Mouse (Mus musculus) cerebellum, postnatal 10 days (tissue): ENCODE results near the gene Perm1.
A peak's percentile ranks its signal among the peaks of the same experiment; 100 is the strongest.

ENCODE experiments used
- DNase-seq, 2 experiments: peaks; one replicate each; pipeline ENCODE4 v3.0.0; 2021; ENCODE audit warnings: mixed read lengths in 2 of 2

Gene Perm1

DNA sequence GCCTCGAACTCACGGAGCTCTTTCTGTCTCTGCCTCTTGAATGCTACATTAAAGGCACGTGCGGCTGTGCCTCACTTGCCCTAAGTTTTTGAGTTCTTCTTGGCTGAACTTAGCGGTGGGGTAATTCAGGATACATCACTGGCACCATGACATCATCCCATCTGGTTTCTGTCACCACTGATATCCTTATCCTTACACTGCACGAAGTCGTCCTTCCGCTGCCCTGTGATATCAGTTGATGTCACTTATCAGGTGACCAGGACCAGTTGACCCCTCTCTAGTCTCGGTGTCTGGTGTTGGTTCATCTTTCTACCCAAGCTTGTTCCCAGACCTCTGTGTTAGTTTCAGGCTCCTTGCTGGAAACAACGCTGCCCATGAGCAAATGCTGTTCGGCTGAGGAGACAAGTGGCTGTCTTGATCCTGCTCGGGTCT is 13.2 kb upstream of the Perm1 start:
- DNase-seq = no peak

DNA sequence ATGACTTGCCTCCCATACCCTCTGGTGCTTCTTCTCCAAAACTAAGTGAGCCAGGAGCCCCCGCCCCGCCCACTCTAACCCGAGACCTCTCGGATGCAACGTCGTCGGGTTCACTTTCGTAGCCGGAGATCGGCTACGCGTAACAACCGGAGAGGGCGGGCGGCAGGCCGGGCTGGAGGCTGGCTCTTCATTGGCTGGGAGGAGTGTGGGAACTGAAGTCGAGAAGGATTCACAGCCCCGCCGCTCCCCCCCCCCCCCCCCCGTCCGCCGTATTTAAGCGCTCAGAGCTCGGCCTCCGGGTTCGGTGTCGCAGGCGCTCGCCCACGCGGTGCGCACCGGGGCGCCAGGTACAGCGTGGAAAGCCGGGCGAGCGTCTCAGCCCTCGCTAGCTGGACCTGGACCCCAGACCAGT is 12.7 kb upstream of the Perm1 start, which contains the start of gene AW011738:
Gene AW011738, plus strand, starts transcription at position 304 of the 412 bp plus-strand sequence.
- DNase-seq = peak; percentile 82 to 88

DNA sequence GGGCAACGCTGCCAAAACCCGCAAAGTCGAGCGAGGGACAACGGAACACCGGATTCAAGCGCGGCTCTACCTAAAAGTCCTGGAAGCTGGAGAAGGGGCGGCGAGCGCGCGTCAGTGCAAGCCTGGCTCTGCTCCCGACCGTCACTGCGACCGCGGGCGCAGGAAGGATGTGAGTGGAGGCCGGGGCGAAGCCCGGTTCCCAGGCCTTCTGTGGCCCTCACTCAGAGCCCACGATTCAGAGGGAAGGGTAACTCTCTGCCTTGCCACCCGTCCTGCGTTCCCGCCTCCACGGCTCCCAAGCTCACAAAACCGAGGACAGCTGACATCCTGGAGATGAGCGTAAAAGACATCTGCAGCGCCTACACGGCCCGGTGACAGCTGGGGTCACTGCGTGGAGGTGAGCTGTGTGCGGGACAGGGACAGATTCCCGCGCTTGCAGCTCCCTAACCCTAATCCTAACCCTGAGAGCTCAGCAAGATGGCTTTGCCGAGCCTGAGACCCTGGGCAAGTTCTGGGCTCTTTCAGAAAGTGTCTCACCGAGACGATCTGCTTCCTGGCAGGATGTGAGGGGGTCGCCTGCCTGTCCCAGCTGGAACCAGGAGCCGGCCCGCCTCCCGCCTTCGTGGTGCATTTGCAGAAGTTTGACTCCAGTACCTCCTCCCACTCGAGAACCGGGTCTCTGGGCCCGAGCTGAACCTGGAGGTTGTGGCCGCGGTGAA is 12.1 kb upstream of the Perm1 start:
- DNase-seq = peak; percentile 48 to 61

DNA sequence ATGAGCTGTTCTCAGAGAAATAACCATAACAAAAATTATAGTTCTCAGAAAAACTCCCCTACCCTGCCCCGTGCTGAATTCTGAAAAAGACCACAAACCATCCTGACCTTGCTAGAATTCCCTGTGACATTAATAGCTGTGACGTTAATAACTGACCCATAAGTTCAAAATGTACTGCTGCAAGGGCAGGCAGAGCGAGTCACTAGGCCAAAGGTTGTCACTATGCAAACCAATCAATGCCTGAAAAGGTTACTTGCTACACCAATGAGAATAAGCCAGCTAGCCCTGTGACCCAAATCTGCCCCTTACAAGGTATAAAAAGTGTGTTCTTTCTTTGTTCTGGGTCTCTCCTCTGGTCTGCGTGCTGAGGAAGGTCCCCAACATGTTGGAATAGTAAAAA is 6.8 kb upstream of the Perm1 start:
- DNase-seq = no peak

DNA sequence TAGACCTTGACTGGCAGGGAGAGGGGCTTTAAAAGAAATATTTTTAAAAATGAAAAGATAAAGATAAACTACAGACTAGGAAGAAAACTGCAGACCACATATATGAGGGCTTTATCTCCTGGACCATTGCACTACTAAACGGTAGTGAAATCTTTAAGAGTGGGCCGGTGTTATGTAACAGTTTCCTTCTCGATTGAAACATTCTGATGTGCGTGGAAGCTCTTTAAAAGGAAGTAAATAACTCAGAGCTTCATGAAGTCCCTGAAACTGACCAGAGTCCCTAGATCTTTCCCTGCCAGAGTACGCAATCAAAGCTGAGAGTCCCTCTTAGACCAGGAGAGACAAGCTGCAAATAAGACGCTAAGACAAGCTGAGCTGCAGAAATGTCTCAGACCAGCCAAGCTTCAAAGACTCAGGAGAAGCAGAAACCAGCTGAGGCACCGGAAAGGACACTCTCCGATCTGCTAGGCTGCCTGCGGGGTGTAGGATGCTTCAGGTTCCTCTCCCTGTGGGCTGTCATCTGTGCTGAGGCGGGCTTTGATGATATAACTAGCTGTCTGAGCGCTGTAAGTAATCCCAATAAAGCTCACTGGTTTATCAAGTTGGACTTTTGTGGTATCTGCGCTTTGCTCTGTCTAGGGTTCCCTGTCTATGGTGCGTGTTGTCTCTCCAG is 5.6 kb upstream of the Perm1 start:
- DNase-seq = no peak

DNA sequence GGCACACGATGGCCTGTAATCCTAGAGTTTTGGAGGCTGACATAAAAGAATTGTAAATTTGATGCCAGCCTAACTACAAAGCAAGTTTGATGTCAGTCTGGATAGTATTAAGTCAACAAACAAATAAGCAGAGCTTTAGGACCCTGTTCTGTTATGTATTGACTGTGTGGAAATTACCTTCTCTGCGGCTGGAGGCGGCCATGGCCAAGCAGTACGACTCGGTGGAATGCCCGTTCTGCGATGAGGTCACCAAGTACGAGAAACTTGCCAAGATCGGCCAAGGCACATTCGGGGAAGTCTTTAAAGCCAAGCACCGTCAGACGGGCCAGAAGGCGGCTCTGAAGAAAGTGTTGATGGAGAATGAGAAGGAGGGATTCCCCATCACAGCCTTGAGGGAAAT is 2.5 kb upstream of the Perm1 start:
- DNase-seq = no peak

DNA sequence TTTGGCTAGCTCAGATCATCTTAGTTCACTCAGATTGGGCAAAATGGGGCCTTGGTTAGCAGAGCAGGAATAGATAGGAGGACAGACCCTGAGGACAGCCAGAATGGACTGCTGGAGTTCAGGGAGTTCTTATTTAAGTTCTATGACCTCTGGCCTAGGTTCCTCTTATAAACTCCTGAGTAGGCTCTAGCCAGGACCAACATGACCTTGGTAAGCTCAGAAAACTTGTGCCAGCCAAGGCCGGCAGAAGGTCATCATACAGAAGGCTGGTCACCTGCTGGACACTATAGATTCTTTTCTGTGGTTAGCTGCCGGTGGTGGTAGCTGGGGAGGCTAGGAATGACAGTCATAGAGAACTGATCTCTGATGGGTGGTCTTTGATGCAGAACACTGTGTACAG is 528 bp downstream of the Perm1 start:
- no peak for DNase-seq

DNA sequence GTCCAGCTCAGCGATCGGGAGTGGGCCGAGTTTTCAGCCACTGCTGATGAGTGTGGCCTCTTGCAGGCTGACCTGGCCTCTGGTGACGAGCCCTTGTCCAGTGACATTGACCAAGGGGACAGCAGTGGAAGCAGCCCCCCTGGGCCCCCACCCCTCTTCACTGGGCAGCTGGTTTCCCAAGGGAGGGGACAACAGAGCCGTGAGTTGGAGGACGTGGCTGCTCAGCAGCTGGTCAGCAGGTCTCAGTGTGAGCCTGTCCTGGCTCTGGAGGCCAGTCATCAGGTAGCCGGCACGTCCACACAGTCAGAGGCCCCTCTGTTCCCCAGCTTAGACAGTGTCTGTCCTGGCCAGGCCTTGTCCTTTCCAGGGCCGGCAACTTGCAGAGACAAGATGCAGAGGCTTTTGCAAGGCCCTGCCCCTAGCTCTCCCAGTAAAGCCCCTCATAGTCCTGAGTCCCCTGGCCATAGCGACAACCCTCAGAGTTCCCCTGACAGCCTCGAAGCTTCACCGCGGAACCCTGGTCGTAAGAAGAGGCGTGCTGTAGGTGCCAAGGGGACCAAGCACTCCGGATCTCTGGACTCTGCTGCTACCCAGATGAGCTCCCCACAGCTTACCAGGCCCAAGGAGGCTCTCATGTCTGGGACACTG is 1.5 kb downstream of the Perm1 start:
- no peak for DNase-seq

DNA sequence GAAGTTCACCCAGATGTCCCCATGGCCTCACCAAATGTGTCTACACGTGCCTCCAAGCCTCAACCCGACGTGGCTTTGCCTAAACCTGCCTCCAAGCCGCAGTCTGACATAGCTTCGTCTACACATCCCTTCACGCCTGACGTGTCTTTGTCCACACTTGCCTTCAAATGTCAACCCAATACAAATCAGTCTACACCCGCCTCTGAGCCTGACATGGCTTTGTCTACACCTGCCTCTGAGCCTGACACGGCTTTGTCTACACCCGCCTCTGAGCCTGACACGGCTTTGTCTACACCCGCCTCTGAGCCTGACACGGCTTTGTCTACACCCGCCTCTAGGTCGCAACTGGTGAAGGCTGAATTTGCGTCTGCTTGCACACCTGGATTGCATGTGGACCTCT is 2.2 kb downstream of the Perm1 start:
- DNase-seq = no peak

DNA sequence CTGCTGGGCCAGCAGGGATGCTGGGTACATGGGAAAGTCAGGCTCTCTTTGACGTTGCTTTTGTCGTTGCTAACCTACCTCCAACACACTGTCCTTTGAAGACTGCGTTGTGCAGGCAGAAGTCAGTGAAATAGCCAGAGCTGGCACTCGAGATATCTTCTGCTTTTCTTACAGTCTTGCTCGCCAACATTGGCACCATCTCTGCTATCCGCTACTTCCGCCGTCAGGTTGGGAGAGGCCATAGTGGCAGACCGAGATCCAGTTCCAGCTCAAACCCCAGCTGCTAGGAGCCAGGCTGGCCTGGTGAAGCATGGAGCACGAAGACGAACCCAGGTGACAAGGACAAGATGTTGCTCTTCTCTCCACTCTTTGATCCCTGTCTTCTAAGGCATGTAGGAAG is 4.3 kb downstream of the Perm1 start:
- no peak for DNase-seq

DNA sequence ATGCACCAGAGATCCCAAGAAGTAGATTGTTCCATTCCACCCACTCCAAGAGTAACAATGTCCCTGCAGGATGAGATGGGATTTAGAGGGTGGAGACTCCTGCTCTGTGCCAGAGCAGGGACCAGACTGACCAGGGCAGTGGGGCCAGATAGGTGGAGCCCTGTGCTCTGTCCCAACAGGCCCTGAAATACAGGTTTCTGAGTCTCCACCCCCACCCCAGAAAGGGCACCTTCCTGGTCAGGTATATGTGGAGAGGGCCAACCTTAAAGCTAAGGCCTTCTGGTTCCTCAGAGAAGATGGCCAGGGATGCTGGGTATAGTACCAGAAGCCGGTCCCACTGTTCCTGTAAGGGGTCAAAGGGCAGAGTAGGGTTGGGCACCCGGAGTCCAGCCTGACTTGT is 8.6 kb downstream of the Perm1 start:
- DNase-seq = no peak

DNA sequence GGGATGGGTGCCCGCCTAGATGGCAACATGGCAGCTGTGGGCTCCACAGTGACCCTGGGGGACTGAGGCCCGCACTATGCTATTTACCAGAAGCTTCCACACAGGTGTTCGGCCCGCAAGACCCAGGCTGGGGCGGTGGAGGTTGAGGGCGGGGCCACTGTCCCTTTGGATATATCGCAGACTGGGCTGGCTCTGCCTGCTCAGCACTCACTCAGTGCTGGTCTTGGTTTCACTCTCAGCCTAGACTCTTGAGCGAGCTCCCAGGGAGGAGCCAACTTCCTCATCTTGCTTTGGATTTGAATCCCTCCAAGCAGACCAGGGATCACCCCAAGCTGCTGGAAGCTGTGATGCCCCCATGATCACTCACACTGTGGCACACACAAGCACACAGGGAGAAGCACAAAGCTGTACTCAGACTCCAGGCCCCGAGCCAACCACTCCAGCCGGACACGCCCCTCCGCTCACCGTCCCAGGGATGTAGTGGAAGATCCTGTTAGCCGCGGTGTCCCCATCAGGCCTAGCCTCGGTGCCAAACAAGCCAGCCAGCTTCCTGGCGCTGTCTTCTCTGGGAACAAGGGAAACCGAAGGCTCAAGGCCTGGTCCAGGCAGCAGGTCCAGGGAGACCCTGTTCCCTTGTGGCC is 12.2 kb downstream of the Perm1 start:
- peak; percentile 49 to 64 for DNase-seq

DNA sequence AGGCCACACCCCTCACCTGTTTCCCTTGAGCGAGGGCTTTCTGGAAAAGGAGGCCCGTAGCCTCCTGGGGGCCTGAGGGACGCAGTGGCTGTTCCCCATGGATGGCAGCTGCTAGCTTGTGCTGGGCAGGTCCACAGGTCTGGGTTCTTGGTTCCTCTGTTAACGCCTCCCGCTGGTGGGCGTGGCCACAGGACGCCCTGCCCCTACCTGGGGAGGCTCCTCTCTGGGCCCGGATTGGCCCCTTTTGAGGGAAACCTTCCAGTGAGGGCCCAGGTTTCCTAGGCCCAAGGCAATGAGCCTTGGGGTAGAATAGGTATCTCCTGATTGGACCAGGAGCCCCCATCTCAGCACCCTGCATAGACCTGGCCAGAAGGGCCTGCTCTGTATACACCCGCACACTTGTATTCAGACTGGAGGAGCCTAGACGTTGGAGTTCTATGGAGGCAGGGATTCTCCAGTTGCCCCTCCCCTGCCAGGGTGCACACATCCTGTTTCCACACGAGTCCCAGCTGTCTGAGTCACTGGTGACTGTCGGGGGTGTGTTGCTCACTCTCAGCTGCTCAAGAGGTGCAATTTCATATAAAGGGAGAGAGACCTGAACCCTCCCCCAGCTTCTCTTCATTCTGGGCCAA is 12.8 kb downstream of the Perm1 start:
- peak in 1 of 2 experiments; percentile 34 for DNase-seq

DNA sequence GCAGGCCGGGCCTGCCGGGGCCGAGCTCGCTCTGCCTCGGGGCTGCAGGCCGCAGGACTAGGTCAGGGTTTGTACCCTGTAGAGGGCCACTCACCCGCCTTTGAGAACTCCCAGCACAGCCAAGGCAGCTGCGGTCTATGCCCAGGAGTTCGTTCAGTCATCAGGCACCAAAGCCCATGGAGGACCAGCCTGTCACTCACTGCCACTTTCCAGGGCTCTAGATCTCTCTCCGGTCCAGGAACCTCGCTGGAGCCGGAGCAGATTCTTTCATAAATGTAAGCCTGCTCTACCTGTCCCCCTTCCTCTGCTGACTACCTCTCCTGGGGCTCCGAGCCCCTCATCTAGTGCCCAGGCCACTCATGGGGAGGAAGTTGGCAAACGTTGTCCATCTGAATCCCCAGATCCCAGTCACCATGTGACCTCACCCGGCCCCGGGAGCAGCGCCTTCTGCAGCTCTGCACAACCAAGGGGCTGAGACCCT is 18.4 kb downstream of the Perm1 start:
- peak; percentile 59 to 67 for DNase-seq

DNA sequence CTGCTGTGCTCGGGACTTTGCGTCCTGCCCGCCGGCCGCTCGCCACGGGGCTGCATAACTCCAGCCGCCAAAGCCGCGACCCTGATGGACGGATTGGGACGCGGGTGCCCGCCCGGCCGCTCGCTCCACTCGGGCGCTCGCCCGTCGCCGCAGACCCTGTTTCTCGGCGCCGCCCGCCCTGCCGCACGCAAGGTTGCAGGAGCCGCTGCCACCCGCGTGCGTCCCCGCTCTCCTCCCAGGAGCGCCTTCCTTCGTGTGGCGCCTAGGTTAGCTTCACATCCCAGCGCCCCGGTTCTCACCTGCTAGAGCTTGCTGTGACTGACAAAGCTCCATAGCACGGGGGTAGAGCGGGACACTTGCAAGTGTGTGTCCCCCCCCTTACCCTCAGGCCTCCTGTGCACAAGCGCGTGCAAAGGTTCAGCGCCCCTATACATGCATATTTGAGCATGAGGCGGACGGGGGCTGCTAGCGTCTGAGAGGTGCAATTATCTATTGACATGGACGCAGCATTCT is 19.1 kb downstream of the Perm1 start, which contains the start of gene Plekhn1:
Gene Plekhn1, minus strand, starts transcription at position 157 of the 513 bp plus-strand sequence.
- DNase-seq = peak; percentile 91 to 92

DNA sequence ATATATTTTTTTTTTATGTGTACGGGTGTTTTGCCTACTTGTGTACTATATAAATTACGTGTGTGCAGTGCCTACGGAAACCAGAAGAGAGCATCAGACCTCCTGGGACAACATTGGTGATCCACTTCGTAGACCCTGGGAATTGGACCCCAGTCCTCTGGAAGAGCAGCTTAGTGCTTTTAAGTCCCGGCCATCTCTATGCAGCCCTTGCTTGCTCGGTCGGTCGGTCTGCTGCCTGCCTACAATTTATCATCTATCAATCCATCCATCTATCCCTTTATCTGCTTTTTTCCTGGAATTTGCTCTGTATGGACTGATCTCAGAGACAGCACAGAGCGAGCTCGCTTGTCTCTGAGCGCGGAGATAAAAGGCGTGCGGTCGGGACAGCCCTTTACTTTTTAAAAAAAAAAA is 19.7 kb downstream of the Perm1 start:
- peak; percentile 54 to 62 for DNase-seq

DNA sequence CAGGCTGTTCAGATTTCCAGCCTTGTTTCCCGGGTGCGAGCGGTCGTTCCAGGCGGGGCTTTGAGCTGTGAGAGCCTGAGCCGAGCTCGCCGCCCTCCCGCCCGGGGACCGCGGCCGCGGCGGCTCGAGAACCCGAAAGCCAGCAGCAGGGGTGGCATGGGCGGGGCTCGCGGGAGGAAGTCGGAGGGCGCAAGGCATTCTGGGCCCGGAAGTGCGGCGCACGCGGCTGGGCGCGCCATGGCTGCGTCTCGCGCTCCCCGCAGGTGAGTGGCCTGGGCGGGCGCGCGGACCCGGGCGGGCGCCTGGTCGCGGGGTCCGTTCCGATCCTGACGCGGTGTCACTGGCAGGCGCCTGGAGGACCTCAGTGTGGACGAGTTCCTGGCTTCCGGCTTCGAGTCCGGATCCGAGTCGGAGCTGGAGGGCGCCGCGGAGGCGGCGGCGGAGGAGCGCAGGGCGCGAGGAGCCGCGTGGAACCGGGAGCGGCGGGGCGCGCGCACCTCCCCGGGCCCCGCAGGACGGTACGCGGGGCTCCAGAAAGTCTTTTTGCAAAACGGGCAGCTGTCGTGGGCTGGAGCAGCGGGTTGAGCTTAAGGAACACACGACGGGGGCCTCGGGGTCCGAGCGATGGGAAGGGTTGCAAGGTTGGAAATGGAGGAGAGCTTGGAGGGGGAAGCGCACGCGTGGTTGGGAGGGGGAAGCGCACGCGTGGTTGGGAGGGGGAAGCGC is 20.3 kb downstream of the Perm1 start, which contains the start of gene Noc2l:
Gene Noc2l, plus strand, starts transcription at position 203 of the 726 bp plus-strand sequence.
- peak; percentile 96 to 98 for DNase-seq

DNA sequence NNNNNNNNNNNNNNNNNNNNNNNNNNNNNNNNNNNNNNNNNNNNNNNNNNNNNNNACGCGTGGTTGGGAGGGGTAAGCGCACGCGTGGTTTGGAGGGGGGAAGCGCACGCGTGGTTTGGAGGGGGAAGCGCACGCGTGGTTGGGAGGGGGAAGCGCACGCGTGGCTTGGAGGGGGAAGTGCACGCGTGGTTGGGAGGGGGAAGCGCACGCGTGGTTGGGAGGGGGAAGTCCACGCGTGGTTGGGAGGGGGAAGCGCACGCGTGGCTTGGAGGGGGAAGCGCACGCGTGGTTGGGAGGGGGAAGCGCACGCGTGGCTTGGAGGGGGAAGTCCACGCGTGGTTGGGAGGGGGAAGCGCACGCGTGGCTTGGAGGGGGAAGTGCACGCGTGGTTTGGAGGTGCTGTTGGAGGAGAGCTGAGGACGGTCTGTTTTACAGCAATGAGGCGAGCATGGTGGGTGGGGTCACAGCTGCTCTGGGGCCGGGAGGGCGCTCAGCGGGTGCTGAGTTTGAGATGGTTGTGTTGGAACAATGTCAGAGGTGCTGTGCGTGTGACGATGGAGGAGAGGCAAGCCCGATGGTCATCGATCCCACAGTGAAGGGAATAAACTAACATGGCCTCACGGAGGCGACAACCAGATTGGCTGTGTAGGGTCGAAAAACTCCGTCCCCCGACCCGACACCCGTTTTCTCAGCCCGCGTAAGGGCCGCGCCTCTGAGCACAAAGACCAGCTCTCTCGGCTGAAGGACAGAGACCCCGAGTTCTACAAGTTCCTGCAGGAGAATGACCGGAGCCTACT is 21.2 kb downstream of the Perm1 start:
- DNase-seq = peak; percentile 61 to 62

DNA sequence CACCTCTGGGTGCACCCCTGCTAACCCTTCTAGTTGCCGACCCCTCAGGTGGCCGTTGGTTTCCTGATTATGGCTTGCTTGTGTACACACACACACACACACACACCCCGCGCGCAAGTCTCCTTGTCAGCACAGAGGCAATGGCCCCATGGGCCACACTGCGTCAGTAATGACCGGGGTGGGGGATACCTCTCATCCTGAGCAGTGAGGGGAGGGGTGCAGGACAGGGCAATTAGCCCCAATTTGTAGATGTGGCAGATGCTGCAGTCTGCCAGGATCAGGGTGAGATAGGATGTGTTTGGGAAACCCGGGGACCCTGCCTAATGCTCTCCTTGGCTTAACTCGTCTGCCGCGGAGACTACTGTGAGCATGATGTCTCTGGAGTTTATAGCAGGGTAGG is 33.9 kb downstream of the Perm1 start:
- DNase-seq = no peak

DNA sequence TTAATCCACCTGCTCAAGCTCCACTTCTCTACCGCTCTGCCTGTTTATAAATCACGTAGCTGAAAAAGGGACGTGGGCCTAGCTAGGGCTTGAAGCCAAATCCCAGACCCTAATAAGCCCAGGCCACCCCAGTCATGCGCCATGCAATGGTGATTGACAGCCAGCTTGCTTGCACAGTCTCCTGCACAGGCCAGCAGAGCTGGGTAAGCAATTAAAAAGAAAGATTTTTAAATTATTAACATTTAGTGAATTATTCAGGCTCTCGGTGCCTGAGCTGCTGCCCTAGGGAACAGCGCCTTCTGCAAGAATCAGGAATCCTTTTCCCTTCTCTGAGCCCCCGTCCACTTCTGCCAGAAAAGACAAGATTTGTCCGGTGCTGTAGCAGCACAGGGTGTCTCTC is 35.4 kb downstream of the Perm1 start:
- DNase-seq = no peak

DNA sequence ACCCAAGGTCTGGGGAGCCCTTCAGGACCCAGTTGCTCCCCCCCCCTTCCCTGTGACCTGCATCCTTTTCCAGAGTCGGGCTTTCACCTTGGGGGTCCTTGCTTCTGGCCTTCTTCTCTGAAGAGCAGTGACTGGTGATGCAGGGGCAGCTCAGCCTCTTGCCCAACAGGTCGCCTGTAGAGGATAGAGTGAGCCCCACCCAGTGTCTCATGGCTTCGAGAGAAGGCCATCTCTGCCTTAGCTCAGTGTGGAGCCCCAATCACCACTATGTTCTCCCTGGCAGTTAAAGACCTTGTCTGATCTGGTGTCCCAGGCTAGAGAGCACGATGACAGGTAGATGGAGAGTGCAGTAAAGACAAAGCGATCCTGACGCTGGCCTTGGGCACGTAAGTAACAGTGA is 36.5 kb downstream of the Perm1 start:
- DNase-seq = no peak
